Mouse (Mus musculus): ENCODE results near the gene Sos1. TPM values are rescaled to one million over a fixed set of nuclear protein-coding genes. Genes with fewer than 3 reads are reported as not detected.

Gene Sos1
- polyA plus RNA-seq, 1 experiment, result 32.9 TPM

DNA sequence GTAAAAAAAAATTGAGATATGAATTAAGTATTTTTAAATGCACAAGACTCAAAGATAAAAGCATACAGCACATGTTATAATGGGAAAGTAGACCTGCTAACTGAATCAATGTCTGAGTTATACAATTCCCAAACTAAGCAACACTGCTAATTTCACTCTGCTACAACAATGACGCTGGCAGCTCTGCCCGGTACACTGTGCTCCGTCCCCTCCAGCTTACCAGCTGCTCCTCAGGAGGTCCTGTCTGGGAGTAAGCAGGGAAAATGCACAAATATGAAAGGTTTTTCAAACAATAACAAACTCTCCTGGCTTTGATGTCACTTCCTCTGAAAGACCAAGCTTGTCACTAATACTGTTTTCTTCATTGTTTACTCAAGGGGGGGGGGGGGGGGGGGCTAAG is 45.8 kb downstream of the Sos1 start:
- TF ChIP-seq CTCF (IDR thresholded peaks at IDR 0.05; ENCODE audit: borderline replicate concordance, insufficient read depth, low read length), result no peak
- TF ChIP-seq POLR2A (IDR thresholded peaks at IDR 0.05; ENCODE audit: low read depth, low read length), result no peak
- Histone ChIP-seq H3K27ac (ENCODE audit: insufficient read depth, low read length) (no peak overlapping the region), H3K4me1 (ENCODE audit: control insufficient read depth, insufficient read depth, low read length) (no peaks in the 10 kb centered on the region)

DNA sequence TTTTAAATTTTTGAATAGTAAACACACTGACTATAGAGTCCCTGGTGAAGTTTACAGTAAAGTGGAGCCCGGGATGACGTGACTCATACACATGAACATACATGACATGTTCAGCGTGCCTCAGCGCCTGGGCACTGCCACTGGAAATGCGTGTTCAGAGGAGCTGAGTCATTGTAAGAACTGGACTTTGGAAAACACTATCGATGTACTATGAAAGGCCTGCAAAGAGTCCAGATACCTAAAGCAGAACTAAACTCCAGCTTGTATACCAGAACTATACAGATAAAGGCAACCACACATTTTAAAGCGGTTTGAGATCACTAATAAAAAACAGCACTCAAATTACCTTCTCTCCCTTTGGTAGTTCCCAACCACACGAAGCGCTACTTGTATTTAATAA is 48.3 kb downstream of the Sos1 start:
- no peaks in the 10 kb centered on the region for H3K4me1 ChIP-seq (ENCODE audit: control insufficient read depth, insufficient read depth, low read length)
- H3K27ac ChIP-seq (ENCODE audit: insufficient read depth, low read length), result no peak overlapping the region
- H3K4me3 ChIP-seq (ENCODE audit: insufficient read depth, low read length), result no peak overlapping the region
- TF ChIP-seq POLR2A (IDR thresholded peaks at IDR 0.05; ENCODE audit: low read depth, low read length), result no peak
- no peak for TF ChIP-seq CTCF (IDR thresholded peaks at IDR 0.05; ENCODE audit: borderline replicate concordance, insufficient read depth, low read length)

More for the DNA sequence above, 45.8 kb downstream of the Sos1 start:
- no peak overlapping the region for H3K4me3 ChIP-seq (ENCODE audit: insufficient read depth, low read length)

DNA sequence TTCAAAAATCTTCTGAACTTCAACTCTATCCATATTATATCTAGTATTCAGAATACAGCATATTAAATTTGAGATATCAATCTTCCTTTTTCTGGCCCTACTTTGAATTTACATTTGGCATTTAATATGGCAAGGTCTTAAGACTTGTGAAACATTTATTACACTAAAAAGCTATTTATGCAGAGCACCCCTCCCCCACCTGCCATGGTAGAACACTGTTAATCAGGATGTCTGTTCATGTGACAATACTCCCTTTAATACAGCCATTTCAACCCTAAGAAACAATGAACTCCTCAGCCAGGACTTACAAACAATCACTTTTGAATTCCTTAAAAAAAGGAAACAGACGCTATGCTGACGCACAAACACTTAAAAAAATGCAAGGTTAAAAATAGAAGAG is 52.3 kb downstream of the Sos1 start:
- TF ChIP-seq CTCF (IDR thresholded peaks at IDR 0.05; ENCODE audit: borderline replicate concordance, insufficient read depth, low read length) (no peak), POLR2A (IDR thresholded peaks at IDR 0.05; ENCODE audit: low read depth, low read length) (no peak)
- Histone ChIP-seq H3K4me1 (ENCODE audit: control insufficient read depth, insufficient read depth, low read length) (no peaks in the 10 kb centered on the region), H3K27ac (ENCODE audit: insufficient read depth, low read length) (no peak overlapping the region), H3K4me3 (ENCODE audit: insufficient read depth, low read length) (no peak overlapping the region)

DNA sequence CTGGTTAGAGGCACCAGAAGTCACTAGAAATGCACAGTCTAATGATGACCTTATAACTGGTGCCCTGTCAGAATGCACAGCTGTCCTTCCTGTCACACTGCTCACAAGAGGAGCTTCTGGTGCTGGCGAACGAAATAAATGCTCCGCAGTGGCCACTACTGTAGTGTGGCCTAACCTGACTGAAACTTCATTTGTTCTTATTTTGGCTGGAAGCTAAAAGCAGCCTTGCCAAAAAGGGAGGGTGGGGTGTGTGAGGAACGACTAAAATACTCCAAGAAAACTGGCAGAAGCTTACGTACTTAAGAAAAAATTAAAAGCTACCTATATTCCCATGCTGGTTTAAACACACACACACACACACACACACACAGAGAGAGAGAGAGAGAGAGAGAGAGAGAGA is 53.4 kb downstream of the Sos1 start:
- Histone ChIP-seq H3K27ac (ENCODE audit: insufficient read depth, low read length) (no peak overlapping the region), H3K4me1 (ENCODE audit: control insufficient read depth, insufficient read depth, low read length) (no peaks in the 10 kb centered on the region), H3K4me3 (ENCODE audit: insufficient read depth, low read length) (no peak overlapping the region)
- no peak for TF ChIP-seq CTCF (IDR thresholded peaks at IDR 0.05; ENCODE audit: borderline replicate concordance, insufficient read depth, low read length)
- no peak for TF ChIP-seq POLR2A (IDR thresholded peaks at IDR 0.05; ENCODE audit: low read depth, low read length)

DNA sequence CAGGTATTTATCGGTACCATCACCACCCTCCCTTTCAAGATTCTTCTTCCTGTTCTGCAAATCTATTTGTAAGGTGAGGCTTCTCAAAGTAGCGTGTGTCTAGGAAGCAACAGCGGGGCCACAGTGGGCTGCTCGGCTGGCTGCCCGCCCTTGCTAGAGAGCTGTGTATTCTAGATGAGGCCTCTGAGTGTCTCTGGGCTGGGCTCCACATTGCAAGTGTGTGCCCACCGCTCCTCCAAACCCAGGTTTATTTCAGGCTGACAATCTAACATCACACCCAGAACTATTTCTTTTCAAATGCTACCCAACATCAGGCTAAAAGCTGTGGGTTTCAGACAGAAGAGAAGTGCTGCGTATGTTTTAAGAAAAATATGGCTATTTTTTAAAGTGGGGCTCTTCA is 54.1 kb downstream of the Sos1 start:
- TF ChIP-seq POLR2A (IDR thresholded peaks at IDR 0.05; ENCODE audit: low read depth, low read length), result no peak
- Histone ChIP-seq H3K27ac (ENCODE audit: insufficient read depth, low read length) (no peak overlapping the region), H3K4me1 (ENCODE audit: control insufficient read depth, insufficient read depth, low read length) (no peaks in the 10 kb centered on the region), H3K4me3 (ENCODE audit: insufficient read depth, low read length) (no peak overlapping the region)

DNA sequence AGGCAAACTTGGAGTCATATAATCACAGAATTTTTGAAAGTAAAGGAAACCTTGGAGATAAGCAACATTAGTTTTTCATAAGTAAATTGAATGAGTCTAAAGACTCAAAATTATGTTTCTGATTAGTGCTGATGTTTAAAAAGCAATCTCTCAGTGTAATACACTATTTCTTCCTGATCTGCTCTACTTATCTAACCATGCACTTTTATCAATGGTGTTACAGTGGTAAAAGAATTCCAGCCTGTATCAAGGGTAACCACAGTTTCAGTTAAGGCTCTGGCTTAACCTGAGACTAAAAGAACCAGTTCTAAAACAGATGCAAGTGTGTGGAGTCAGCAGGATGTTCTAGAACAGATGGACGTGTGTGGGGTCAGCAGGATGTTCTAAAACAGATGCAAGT is 59.3 kb downstream of the Sos1 start:
- Histone ChIP-seq H3K4me1 (ENCODE audit: control insufficient read depth, insufficient read depth, low read length) (no peaks in the 10 kb centered on the region), H3K27ac (ENCODE audit: insufficient read depth, low read length) (no peak overlapping the region), H3K4me3 (ENCODE audit: insufficient read depth, low read length) (no peak overlapping the region)
- no peak for TF ChIP-seq CTCF (IDR thresholded peaks at IDR 0.05; ENCODE audit: borderline replicate concordance, insufficient read depth, low read length)
- TF ChIP-seq POLR2A (IDR thresholded peaks at IDR 0.05; ENCODE audit: low read depth, low read length), result no peak

DNA sequence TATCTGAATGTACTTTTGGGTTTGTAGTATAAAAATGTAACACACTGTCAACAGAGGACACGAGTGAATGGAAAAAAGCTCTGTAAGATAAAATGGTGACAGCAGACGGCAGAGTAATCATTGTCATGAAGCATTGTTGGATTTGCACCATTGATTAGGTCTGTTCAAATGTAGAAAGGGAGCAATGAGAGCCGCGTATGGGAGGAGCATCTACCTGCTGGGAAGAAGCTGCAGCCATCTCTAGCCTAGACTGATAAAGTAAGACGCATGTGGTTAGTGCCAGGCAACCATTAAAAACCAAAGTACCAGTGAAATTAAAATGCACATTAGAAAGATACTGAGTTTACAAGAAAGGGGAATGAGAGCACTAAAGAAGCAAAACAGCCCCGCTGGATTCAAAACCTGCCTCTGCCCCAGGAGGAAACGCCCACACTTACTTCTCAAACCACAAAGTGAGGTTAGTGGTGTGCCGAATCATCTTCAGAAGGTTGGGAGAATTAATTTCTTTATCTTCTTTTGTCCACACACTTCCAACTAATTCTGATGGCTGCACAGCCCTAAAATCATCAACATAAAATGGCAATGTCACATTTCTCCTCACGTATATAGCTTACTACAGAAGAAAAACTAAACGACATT is 61.6 kb downstream of the Sos1 start:
- no peak for TF ChIP-seq POLR2A (IDR thresholded peaks at IDR 0.05; ENCODE audit: low read depth, low read length)
- no peaks in the 10 kb centered on the region for H3K4me1 ChIP-seq (ENCODE audit: control insufficient read depth, insufficient read depth, low read length)
- no peak overlapping the region for H3K4me3 ChIP-seq (ENCODE audit: insufficient read depth, low read length)
- H3K27ac ChIP-seq (ENCODE audit: insufficient read depth, low read length), result no peak overlapping the region

DNA sequence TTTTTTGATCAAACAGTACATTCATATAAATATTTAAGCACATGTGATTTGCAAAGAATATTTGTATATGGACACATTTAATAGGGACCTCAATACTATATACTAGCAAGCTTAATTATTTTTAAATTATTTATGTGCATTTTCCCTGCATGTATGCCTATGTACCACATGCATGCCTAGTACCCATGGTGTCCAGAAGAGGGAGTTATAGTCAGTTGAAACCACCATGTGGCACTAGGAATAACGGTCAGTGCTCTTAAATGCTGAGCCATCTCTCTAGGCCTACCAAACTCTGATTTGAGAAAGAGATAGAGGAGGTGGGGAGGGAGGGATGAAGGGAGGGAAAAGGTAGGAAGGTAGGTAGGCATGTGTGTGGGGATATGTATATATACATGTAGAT is 69.1 kb downstream of the Sos1 start:
- no peak for TF ChIP-seq CTCF (IDR thresholded peaks at IDR 0.05; ENCODE audit: borderline replicate concordance, insufficient read depth, low read length)
- no peak for TF ChIP-seq POLR2A (IDR thresholded peaks at IDR 0.05; ENCODE audit: low read depth, low read length)
- no peaks in the 10 kb centered on the region for H3K4me1 ChIP-seq (ENCODE audit: control insufficient read depth, insufficient read depth, low read length)
- no peak overlapping the region for H3K4me3 ChIP-seq (ENCODE audit: insufficient read depth, low read length)
- no peak overlapping the region for H3K27ac ChIP-seq (ENCODE audit: insufficient read depth, low read length)

DNA sequence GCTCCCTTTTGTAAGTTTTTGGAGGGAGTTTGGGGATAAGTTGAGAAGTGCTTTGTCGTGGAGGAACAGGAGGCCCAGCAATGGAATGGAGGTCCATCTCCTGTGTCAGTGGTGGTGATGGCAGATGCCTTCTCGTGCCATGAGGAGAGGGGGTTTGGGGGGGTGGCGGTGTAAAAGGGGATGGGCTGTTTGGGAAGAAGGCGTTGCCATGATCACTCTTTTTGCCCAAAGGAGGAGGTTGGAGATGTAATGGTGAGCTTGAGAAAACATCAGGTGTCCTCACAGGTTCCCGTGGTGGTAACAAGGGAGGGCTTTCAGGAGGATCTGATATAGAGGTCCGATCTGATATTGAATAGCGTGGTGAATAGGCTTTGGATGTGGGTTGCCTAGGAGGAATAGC is 82.0 kb downstream of the Sos1 start:
- H3K4me1 ChIP-seq (ENCODE audit: control insufficient read depth, insufficient read depth, low read length), result no peaks in the 10 kb centered on the region
- TF ChIP-seq POLR2A (IDR thresholded peaks at IDR 0.05; ENCODE audit: low read depth, low read length) (no peak), CTCF (IDR thresholded peaks at IDR 0.05; ENCODE audit: borderline replicate concordance, insufficient read depth, low read length) (no peak)
- no peak overlapping the region for H3K27ac ChIP-seq (ENCODE audit: insufficient read depth, low read length)
- no peak overlapping the region for H3K4me3 ChIP-seq (ENCODE audit: insufficient read depth, low read length)

DNA sequence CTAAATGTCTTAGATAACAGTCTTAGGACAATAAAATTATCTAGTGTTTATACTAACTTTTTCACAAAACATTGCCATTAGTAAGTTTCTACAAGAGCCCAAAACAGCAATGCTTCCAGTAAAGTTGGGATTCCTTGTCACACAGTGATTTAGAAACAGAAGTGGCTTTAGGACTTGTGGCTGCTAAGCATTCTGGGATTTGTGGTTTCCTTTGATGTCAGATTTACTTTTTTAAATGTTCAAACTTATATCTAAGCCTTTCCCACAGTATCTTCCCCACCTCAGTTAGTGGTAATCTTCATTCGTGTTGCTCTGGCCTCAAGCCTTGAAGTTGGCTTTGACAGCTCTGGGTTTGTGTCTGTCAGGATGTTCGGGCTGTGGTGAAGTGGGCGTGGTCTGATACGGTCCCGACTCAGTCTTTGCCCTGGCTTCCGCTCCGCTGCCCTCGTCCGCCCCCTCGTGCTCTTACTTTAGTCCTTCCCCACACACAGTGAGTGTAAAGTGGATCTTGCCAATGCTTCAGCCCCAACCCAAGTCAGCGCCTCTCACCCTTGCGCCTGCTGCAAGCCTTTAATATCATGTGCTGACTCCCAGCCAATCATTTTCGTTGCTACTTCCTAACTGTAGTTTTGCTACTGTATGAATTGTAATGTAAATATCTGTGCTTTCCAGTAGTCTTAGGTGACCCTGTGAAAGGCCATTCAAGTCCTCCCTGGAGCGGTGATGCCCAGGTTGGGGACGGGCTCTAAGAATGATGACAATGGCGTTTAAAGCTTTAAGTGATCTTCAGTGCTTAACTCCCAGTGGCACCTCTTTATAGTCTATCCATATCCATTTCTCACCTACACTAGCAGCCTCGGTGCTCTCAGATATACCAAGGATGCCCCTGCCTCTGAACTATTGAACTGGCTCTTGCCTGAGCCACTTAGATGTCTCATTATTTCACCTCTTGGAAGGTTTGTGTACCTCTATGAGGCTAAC is 88.5 kb downstream of the Sos1 start:
- no peaks in the 10 kb centered on the region for H3K4me1 ChIP-seq (ENCODE audit: control insufficient read depth, insufficient read depth, low read length)
- H3K4me3 ChIP-seq (ENCODE audit: insufficient read depth, low read length), result peak overlapping the region; percentile 11
- no peak overlapping the region for H3K27ac ChIP-seq (ENCODE audit: insufficient read depth, low read length)
- peak; percentile 48; the same call in 1 of the 2 replicates for TF ChIP-seq CTCF (IDR thresholded peaks at IDR 0.05; ENCODE audit: borderline replicate concordance, insufficient read depth, low read length)
- TF ChIP-seq POLR2A (IDR thresholded peaks at IDR 0.05; ENCODE audit: low read depth, low read length), result 0 out of 2 replicates have a peak, but pooled peaks have one; percentile 14
